Mouse (Mus musculus) forebrain, embryonic 13.5 days (tissue): ENCODE measurements around the gene Gpr162. TPM values are rescaled to one million over a fixed set of nuclear protein-coding genes. Genes with fewer than 3 reads are reported as not detected.
"Not testable (repeated sequence)": the region's sequence is repeated elsewhere in the genome, so short reads cannot be mapped to it uniquely, and the experiment has no call there.

ENCODE experiments used
- ATAC-seq: fragments of 200-750 bp; cut with Nextera tagmentation; 2 replicates; pipeline ENCODE4 v1.8.0; 2017
- H3K27ac ChIP-seq: fragments of 300-500 bp; sonication (generic); 2 replicates; pipeline ENCODE4 v1.5.1; 2015; ENCODE audit warnings: inconsistent platforms, mild to moderate bottlenecking, moderate library complexity
- H3K27me3 ChIP-seq: fragments of 300-500 bp; sonication (generic); 2 replicates; pipeline ENCODE4 v1.6.1; 2015; ENCODE audit warnings: mild to moderate bottlenecking, inconsistent platforms
- H3K36me3 ChIP-seq: fragments of 300-500 bp; sonication (generic); 2 replicates; pipeline ENCODE4 v1.6.1; 2015; ENCODE audit warnings: mild to moderate bottlenecking, inconsistent platforms; ENCODE audit not compliant: poor library complexity, severe bottlenecking
- H3K4me1 ChIP-seq: fragments of 300-500 bp; sonication (generic); 2 replicates; pipeline ENCODE4 v1.6.1; 2015; ENCODE audit warnings: inconsistent platforms
- H3K4me2 ChIP-seq: fragments of 300-500 bp; sonication (generic); 2 replicates; pipeline ENCODE4 v1.6.1; 2015; ENCODE audit warnings: inconsistent platforms, mild to moderate bottlenecking, moderate library complexity
- H3K4me3 ChIP-seq: fragments of 300-500 bp; sonication (generic); 2 replicates; pipeline ENCODE4 v1.5.1; 2015; ENCODE audit warnings: mild to moderate bottlenecking, inconsistent platforms
- H3K9ac ChIP-seq: fragments of 300-500 bp; sonication (generic); 2 replicates; pipeline ENCODE4 v1.6.1; 2015; ENCODE audit warnings: mild to moderate bottlenecking, inconsistent platforms
- H3K9me3 ChIP-seq: fragments of 300-500 bp; sonication (generic); replicated peaks from 2 replicates; pipeline ENCODE4 v1.6.1; 2016; ENCODE audit warnings: inconsistent platforms
- WGBS: fragments of 180-500 bp; shearing (Covaris S2); methylation state at CpG from one replicate; pipeline ENCODE4 v1.1.7; 2015; 5-methylcytosine and 5-hydroxymethylcytosine counted together
- polyA plus RNA-seq: library from polyadenylated mRNA; unstranded; fragments of >200 nt; fragmentation: Nextera tagmentation; extraction: Ambion mirVana; gene quantifications from 2 replicates; pipeline ENCODE4 v1.2.1, GENCODE M21; 2015

The Gpr162 gene
- polyA plus RNA-seq, 1 experiment from 2014 or later = 11.7 TPM

DNA sequence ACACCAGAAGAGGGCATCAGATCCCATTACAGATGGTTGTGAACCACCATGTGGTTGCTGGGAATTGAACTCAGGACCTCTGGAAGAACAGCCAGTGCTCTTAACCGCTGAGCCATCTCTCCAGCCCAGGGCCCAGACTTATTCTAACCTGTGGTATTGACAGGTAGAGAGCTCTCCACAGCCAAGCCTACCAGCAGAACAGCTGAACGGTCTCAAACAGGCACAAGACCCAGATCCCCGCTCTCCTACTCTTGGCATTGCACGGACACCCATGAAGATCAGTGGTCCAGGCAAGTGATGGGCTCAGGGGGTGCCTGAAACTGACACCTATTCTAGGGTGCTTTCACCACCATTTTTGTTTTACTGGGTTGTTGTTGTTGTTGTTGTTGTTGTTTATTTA is 32.6 kb downstream of the Gpr162 start:
- H3K4me3 ChIP-seq = peak overlapping the region; percentile 56
- H3K9me3 ChIP-seq, ATAC-seq, H3K27me3 ChIP-seq, H3K27ac ChIP-seq: not testable (repeated sequence)
- H3K36me3 ChIP-seq = peaks cover 47% of the 10 kb centered on the region
- WGBS = 94% methylated on average over 4 of the region's 4 CpGs
- peak overlapping the region; percentile 41; the same call in 1 of the 2 replicates for H3K9ac ChIP-seq
- H3K4me2 ChIP-seq = peak overlapping the region; percentile 80
- peaks cover 51% of the 10 kb centered on the region for H3K4me1 ChIP-seq

DNA sequence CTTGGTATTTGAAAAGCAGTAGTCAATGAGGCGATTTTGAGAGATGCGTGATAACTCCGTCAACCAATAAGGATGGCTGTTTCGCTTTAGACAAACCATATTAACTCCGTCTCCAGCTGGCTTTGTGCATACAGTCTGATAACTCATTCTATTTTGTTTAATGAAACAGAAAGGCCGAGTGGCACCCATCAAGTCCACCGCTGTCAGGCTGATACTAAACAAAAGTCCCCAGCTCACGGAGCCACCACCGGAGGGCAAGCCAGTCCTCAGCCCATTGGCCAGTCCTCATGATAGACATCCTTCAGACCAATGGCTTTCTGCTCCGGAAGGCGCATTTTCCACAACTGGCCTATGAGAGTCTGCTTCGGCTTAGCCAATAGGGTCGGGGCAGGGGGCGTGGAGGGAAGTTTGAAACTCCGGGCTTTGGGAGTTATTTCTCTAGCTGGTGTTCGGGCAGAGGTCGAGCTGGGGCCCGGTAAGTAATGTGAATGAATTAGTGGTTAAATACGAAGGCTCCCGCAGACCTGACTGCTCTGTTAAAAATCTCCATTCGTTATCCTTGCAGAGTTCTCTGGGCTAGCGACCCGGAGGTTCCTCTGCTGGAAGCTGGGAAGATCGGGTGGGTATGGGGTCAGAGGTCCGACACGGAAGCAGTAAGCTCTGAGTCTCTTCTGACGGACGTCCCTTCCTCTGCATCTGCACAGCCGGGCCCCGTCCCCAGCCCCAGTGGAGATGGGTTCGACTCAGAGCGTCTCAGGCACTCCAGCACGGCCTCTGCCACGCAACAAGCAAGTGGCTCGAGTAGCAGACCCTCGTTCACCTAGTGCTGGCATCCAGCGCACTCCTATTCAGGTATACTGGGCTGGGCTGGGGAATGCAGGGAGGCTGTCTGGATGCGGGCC is 33.7 kb downstream of the Gpr162 start:
- peaks cover 51% of the 10 kb centered on the region for H3K36me3 ChIP-seq
- WGBS = under 1% methylated on average over 38 of the region's 38 CpGs
- no peaks in the 10 kb centered on the region for H3K27me3 ChIP-seq

DNA sequence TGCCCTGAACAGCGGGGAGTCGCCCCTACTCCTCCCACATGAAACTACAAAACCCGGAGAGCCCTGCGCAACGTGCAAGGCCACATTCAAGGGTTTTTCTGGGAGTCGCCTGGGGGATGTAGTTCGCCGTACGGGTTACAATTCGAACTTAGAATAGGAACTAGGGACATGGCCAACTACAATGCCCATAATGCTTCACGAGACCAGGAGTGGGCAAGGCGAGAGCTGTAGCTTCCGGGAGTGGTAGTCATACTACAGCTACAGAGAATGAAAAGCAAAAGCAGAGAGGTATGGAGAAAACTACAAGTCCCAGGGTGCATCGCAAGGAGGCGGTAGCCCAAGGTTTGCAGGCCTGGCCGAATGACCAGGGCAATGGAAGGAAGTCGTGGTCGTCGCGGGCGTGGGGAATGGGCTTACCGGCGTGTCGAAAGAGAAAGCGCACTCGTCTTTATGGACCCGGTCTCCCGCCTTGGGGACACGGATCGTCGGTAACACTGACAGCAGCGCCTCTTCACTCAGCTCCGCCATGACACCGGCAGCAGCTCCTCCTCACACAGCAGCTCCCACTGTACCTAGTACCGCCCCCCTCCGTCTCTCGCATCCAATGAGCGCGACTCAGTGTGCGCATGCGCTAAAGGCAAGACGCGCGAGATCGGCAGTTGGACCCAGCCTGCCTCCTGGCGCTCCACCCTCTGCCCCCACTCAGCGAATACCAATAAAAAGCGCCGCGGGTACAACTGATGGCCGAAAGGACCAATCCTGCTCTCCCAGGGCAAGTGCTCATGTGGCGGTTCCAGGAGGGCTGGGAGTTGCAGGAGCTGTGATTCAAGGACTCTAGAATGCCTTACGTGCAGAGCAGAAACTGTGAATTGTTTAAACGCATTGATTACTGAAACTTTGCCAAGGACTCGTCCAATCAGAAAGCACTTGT is 34.6 kb downstream of the Gpr162 start, which contains the start of the genes Usp5 and Cdca3:
Usp5 (minus strand) TSS at position 617 of the 931 bp plus-strand sequence.
Cdca3 (plus strand) TSS at position 680 of the 931 bp plus-strand sequence.
- H3K4me3 ChIP-seq = peak within 1 kb of the TSS; percentile 56
- H3K27ac ChIP-seq = peak within 1 kb of the TSS; percentile 89
- peak; percentile 95 for ATAC-seq
- H3K9me3 ChIP-seq = no peaks in the 10 kb centered on the region
- no peaks in the 10 kb centered on the region for H3K27me3 ChIP-seq
- H3K9ac ChIP-seq = peak within 1 kb of the TSS; percentile 84
- peak within 1 kb of the TSS; percentile 83 for H3K4me2 ChIP-seq
- H3K4me1 ChIP-seq = peaks cover 51% of the 10 kb centered on the region
- WGBS = under 1% methylated on average over 55 of the region's 55 CpGs
- H3K36me3 ChIP-seq = peaks cover 52% of the 10 kb centered on the region

More for the DNA sequence above, 33.7 kb downstream of the Gpr162 start:
- H3K9me3 ChIP-seq = no peaks in the 10 kb centered on the region
- peak overlapping the region; percentile 80 for H3K4me2 ChIP-seq
- H3K9ac ChIP-seq = peak overlapping the region; percentile 84
- peak overlapping the region; percentile 89 for H3K27ac ChIP-seq
- peaks cover 51% of the 10 kb centered on the region for H3K4me1 ChIP-seq
- H3K4me3 ChIP-seq = peak overlapping the region; percentile 56
- peak; percentile 88 for ATAC-seq

DNA sequence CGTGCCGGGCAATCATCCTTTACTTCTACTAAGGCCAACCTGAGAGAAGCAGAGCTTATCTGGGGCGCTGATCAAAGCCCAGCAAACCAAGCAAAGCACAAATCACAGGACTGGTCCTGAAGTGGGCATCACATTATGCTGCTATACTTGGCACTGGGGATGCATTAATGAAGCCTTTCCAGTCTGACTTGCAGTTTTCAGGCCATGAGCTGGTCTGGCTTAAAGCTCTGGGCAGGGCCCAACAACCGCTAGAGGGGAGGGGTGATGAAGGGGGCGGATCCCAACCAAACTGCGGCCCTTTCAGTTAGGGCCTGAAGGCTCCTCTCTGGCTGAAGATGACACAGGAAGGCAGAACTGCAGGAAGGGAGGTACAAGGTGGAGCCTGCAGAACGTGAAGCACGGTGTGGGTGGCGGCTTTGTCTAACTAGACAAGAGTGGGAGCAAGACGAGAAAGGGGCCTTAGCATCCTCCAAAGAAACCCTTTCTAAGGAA is 35.6 kb downstream of the Gpr162 start:
- Histone ChIP-seq H3K27me3 (no peaks in the 10 kb centered on the region), H3K4me1 (peaks cover 45% of the 10 kb centered on the region), H3K9ac (peak overlapping the region; percentile 69), H3K9me3 (no peaks in the 10 kb centered on the region), H3K36me3 (peaks cover 55% of the 10 kb centered on the region), H3K27ac (peak overlapping the region; percentile 33), H3K4me2 (peak overlapping the region; percentile 83), H3K4me3 (peak overlapping the region; percentile 56)
- no peak for ATAC-seq
- 26% methylated on average over 10 of the region's 10 CpGs for WGBS

DNA sequence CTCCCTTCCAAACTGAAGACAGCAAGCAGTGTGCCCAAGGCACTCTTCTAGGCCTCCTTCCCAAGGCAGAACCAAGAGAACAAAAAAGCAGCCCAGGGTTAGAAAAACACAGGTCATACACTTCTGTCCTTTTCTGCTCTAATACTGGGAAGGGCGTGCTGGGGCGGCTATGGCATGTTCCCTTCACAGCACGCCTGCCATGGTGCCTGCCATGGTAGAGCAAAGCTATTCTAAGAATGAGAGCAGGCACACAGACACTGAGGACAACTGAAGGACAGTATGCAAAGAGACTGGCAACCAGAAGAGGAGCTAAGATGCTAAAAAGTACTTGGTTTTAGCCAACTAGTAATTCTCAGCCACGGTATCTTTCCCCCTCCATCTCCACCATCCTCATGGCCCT is 41.7 kb downstream of the Gpr162 start:
- peaks cover 3% of the 10 kb centered on the region; the same call in 1 of the 2 replicates for H3K4me1 ChIP-seq
- no peak overlapping the region for H3K4me3 ChIP-seq
- H3K9ac ChIP-seq = no peak overlapping the region
- no peaks in the 10 kb centered on the region for H3K27me3 ChIP-seq
- WGBS = 96% methylated on average over 4 of the region's 4 CpGs
- ATAC-seq = no peak
- H3K9me3 ChIP-seq = no peaks in the 10 kb centered on the region
- H3K36me3 ChIP-seq = peaks cover 96% of the 10 kb centered on the region
- no peak overlapping the region for H3K27ac ChIP-seq
- H3K4me2 ChIP-seq = no peak overlapping the region

DNA sequence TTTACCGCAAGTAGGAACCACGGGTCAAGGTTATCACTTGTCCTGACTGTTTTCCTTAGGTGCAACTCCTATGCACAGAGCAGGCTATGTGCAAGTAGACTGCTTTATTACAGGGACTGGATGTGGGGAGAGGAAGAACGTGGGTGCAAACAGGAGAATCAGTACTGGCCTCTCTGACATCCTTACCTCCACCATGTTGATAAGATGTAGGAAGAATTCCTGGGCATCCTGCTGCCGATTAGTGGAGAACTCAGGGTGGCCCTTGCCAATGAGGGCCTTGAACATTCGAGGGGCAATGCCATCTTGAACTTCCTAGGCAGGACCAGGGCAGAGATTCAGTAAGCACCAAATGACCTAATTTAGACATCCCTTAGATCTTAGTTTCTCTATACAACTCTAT is 42.9 kb downstream of the Gpr162 start:
- Histone ChIP-seq H3K27me3 (no peaks in the 10 kb centered on the region), H3K4me1 (no peaks in the 10 kb centered on the region), H3K36me3 (peaks cover 100% of the 10 kb centered on the region), H3K4me2 (no peak overlapping the region), H3K9ac (no peak overlapping the region), H3K9me3 (no peaks in the 10 kb centered on the region), H3K27ac (no peak overlapping the region), H3K4me3 (no peak overlapping the region)
- ATAC-seq = no peak
- 95% methylated on average over 5 of the region's 5 CpGs for WGBS

DNA sequence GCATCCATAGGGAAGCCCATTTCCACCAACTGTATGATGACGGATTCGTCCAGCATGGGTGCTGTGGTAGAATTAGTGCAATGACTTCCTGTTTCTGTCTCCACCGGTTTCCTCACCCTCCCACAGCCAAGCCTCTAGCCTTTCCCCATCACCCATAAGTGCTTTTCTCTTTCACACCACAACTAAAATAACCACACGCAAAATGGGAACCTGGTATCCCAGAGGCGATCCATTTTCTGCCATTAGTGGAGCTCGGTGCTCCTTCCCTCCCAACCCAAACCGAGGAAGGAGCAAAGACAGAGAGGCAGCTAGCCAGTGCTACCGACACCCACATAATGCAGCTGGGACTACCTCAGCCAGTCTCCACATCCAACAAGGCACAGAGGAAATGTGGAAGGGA is 45.8 kb downstream of the Gpr162 start:
- WGBS = 92% methylated on average over 8 of the region's 8 CpGs
- Histone ChIP-seq H3K36me3 (peaks cover 81% of the 10 kb centered on the region), H3K4me2 (no peak overlapping the region), H3K4me1 (peaks cover 18% of the 10 kb centered on the region), H3K4me3 (no peak overlapping the region), H3K27me3 (no peaks in the 10 kb centered on the region), H3K27ac (no peak overlapping the region), H3K9ac (no peak overlapping the region), H3K9me3 (no peaks in the 10 kb centered on the region)
- ATAC-seq = no peak

DNA sequence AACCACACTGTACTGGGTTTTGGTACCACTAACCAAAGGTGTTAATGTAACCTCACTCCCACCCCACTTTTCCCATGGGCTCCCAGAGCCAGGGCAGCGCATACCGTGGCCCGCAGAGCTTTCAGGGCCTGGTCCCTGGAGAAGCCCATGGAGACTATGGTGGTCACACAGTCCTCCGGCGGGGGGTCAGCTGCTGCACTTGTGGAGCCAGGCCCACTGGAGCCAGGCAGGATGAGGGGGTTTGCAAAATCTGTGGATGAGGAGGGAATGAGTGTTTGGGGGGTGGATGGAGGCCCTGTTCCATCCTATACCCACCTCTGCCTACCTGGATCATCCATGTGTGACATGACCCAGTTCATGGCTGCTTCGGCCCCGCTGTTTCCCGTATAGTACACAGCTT is 46.2 kb downstream of the Gpr162 start:
- Histone ChIP-seq H3K36me3 (peaks cover 78% of the 10 kb centered on the region), H3K4me2 (no peak overlapping the region), H3K4me1 (peaks cover 22% of the 10 kb centered on the region), H3K27me3 (no peaks in the 10 kb centered on the region), H3K27ac (no peak overlapping the region), H3K4me3 (no peak overlapping the region), H3K9me3 (no peaks in the 10 kb centered on the region), H3K9ac (no peak overlapping the region)
- WGBS = 98% methylated on average over 8 of the region's 8 CpGs
- no peak for ATAC-seq

DNA sequence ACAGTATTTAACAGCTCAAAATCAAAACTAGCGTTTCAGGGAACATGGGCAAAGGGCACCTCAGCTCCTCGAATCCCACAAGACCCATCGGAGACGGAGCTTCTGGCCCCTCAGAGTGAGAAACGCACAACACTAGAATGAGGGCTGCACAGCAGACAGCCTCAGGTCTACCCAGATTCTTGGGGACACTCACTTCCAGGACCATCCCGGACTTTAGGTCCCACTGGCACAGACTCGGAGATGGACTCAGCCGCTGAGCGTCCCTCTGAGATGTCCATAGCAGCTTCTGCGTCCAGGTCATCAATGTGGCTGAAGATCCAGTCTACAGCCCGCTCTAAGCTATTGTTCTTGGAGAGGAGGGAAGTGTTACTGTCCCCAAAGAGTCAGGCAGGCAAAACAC is 46.7 kb downstream of the Gpr162 start:
- WGBS = 96% methylated on average over 11 of the region's 11 CpGs
- H3K9me3 ChIP-seq = no peaks in the 10 kb centered on the region

DNA sequence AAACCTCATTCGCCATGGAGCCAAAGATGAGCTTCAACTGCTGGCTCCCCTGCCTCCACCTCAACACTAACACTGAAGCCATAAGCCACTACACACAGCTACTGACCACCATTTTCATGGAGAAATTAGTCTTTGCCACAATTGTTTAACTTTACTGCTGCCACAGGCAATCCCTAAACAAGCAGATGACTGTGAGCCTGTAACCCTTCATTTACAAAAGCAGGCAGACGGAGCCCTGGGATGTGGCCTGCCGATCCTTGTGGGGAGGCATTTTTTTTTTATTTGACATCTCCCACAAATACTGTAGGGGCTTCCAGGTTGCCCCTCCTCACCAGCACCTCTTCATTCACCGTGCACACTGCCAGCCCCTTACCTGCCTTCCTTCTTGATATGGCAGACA is 47.2 kb downstream of the Gpr162 start:
- 96% methylated on average over 4 of the region's 4 CpGs for WGBS
- Histone ChIP-seq H3K27ac (no peak overlapping the region), H3K9ac (no peak overlapping the region), H3K36me3 (peaks cover 78% of the 10 kb centered on the region), H3K4me3 (no peak overlapping the region), H3K9me3 (no peaks in the 10 kb centered on the region), H3K4me2 (no peak overlapping the region), H3K4me1 (peaks cover 29% of the 10 kb centered on the region), H3K27me3 (no peaks in the 10 kb centered on the region)
- ATAC-seq = no peak

More for the DNA sequence above, 46.7 kb downstream of the Gpr162 start:
- Histone ChIP-seq H3K27ac (no peak overlapping the region), H3K36me3 (peaks cover 78% of the 10 kb centered on the region), H3K4me1 (peaks cover 27% of the 10 kb centered on the region), H3K4me2 (no peak overlapping the region), H3K27me3 (no peaks in the 10 kb centered on the region), H3K4me3 (no peak overlapping the region), H3K9ac (no peak overlapping the region)
- ATAC-seq = no peak

DNA sequence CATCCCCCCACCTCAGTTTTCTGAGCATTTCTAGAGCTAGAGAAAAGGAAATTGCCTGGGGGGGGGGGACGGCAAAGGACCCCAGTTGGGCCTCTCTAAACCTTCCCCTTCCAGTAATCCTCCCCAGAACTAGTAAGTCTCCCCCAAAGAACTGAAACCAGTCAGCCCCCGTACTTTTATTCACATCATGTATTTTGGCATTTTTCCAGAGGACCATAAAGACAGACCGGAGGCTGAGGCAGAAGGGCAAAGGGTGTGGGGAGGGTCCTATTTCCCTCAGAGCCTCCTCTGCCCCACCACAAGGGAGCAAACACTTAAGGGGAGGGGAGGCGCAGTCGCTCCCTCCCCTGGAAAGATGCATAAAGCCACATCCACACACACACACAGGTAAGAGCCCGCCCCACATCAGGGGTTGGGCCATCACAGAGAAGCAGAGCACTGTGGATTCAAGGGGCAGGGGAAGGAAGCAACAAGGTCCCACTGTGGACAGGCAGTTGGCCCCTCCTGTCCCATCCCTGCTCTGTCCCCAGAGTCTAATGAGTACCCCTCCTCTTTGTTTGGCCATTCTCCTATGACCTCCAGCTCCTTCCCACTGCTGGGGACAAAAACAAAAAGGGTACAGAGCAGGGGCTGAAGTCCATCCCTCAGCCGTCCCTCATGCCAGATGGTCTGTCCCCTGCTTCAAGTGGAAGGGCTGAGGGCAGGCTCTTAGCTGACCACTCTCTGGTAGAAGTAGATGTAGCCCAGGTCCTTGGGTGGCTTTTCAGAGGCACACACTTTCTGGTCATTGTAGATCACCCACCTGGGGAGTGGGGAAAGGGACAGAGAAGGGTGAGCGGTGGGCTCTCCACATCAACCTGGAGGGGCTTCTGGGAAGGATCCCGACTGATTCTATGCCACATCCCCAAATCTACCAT is 48.7 kb downstream of the Gpr162 start:
- H3K27ac ChIP-seq = no peak overlapping the region; the same call in 1 of the 2 replicates
- no peaks in the 10 kb centered on the region for H3K9me3 ChIP-seq
- 66% methylated on average over 9 of the region's 9 CpGs for WGBS
- H3K9ac ChIP-seq = peak overlapping the region; percentile 23
- no peaks in the 10 kb centered on the region for H3K27me3 ChIP-seq
- H3K36me3 ChIP-seq = peaks cover 78% of the 10 kb centered on the region
- ATAC-seq = no peak
- H3K4me1 ChIP-seq = peaks cover 34% of the 10 kb centered on the region
- H3K4me3 ChIP-seq = no peak overlapping the region
- 0 out of 2 replicates have a peak overlapping the region, but pooled peaks have one; percentile 80 for H3K4me2 ChIP-seq
